Mouse (Mus musculus) liver, adult 2 months (tissue): ENCODE results near the gene Ugt2b38.

Experiments
- CTCF ChIP-seq: fragments of 200-500 bp; IDR thresholded peaks from 2 replicates; pipeline ENCODE4 v1.5.1; 2011; ENCODE audit warnings: low read depth, low read length, control low read depth
- POLR2A ChIP-seq: fragments of 200-500 bp; IDR thresholded peaks from 2 replicates; pipeline ENCODE4 v1.6.1; 2011; ENCODE audit warnings: low read length, control low read depth; ENCODE audit not compliant: insufficient read depth; ENCODE audit errors: extremely low read depth

GRCm38 (mm10) chr5:87390818-87391217 lies 33.2 kb downstream of the Ugt2b38 start:
- TF ChIP-seq POLR2A = no peak
- TF ChIP-seq CTCF = no peak
